Mouse (Mus musculus) neutrophil, adult 5-6 weeks (primary cell): Measurements from ENCODE around the gene Pigyl. TPM values are rescaled to one million over a fixed set of nuclear protein-coding genes. Genes with fewer than 3 reads are reported as not detected.

Experiments
- ATAC-seq: fragments of 151-379, 151-347 bp; 2 replicates; pipeline ENCODE4 v1.8.0; 2017; ENCODE audit warnings: mild to moderate bottlenecking, moderate TSS enrichment; ENCODE audit not compliant: insufficient number of reproducible peaks, poor library complexity, low FRiP score, severe bottlenecking; ENCODE audit errors: extremely low read depth
- total RNA-seq: library from RNA; stranded (forward); fragments of 200-1000 nt; gene quantifications from 2 replicates; pipeline ENCODE4 v1.2.3, GENCODE M21; 2017

The Pigyl gene
- total RNA-seq: 13.0 and 16.6 TPM in 2 replicates

DNA sequence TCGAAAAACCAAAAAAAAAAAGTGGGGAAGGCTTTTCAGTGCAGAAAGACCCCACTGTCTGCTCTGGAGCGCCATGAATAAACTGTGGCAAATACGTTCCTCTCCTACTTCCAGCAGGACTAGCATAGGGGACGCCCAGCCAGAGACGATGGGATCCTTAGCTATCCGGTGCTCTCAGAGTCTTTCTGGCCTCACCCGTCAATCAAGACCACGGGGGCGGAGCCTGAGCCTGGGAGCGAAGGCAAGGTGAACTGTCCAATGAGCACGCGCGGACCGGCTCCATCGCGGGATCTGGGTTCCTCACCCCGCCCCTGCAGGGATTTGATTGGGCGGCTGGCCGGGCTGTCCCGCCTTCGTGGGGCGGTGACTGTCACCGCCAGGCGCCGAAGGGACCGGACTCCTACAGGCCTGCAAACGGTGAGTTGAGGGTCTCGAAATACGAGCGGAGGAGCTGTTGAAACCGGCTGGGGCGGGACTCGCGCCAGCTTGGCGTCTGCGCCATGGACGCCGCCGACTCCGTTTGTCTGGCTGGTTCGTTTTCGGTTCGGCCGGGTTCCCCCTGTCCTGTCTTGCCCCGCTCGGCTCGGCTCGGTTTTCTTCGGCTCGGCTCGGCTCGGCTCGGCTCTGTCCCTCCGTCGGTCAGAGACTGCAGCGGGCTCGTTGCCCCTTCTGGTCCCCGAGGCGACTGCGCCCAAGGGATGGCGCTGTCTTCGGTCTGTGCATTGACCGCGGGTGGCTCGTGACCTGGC is at the start of gene Pigyl:
Gene Pigyl (plus strand): TSS at position 350 of the 749 bp plus-strand sequence.
- ATAC-seq: peak; percentile 99

DNA sequence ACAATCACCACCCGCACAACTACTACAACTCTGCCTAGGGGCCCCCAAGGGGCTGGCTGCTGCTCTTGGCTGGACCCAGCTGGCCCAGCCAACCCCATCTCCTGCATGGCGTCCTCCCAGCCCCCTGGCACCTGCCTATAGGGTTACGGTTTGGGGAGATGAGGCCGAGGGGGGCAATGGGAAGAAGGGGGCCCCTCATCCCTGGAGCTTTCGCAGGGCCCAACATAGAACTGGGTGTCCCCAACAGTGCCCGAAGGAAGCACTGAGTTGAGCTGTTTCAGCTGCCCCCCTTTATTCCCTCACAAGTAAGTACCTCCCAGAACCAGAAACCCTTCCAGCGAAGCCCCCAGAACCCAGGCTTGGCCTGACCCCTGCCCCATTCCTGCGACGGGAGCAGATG is 48.5 kb upstream of the Pigyl start:
- ATAC-seq: no peak

DNA sequence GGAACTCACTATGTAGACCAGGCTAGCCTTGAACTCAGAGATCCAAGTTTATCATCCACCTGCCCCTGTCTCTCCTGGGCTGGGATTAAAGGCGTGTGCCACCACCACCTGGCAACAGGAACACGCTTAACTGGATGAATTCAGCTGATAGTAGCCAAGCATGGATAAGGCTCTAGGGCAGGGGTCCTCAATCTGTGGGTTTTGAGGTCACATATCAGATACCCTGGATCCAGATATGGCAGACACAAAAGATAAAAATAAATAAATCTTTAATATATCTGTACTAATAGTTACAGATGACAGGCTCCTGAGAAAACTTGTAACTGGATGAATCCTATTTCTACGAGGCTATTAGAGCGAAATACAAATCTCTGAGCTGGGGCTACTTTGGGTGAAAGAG is 41.0 kb upstream of the Pigyl start:
- no peak for ATAC-seq

DNA sequence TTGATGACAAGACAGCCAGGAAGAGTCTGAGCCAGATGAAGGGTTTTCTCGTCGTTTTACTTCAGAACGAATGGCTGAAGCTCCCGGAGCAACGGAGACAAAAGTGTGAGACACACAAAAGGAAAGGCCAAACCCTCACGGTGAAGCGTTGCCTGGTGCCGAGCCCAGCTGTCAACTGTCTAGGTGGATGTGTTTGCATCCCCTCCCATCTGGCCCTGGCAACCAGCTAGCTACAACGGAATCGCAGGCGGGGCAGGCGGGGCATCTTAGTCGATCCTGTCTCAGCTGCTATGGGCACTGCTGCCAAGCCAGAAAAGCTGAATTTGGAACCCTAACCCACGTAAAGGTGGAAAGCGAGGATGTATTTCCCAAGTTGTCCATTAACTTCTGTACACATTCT is 40.6 kb upstream of the Pigyl start:
- no peak for ATAC-seq

DNA sequence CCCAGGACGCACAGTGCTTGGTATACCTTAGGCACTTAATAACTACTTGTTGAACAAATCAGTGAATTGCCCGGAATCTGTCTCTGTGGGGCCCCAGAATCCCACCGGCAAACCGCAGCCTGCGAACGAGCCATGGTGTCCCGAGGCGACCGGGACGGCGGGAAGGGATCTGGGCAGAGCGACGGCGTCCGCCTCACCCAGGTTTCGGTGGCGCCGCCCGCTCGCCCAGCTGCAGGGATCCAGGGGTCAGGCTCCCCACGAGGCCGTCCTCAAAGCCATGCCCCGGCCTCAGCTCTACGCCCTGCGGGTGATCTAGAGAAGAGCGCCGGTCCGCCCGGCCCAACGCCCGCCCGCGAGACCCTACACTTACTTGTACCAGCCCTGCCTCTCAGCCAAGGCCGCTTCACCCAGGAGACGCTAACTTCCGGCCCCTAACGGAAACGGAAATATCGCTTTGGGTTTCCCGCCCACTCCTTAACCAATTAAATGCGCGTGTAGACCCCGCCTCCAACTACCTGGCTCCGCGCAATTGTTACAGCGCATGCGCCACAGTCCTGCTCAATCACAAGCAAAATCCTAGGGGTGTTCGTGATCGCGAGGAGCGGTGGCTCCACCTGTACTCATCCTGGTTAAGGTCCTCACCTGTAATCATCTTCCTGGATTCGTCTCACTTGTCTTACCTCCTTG is 39.8 kb upstream of the Pigyl start, which contains the start of gene Elof1:
Gene Elof1 (minus strand): TSS at position 433 of the 687 bp plus-strand sequence.
- peak; percentile 91 for ATAC-seq

DNA sequence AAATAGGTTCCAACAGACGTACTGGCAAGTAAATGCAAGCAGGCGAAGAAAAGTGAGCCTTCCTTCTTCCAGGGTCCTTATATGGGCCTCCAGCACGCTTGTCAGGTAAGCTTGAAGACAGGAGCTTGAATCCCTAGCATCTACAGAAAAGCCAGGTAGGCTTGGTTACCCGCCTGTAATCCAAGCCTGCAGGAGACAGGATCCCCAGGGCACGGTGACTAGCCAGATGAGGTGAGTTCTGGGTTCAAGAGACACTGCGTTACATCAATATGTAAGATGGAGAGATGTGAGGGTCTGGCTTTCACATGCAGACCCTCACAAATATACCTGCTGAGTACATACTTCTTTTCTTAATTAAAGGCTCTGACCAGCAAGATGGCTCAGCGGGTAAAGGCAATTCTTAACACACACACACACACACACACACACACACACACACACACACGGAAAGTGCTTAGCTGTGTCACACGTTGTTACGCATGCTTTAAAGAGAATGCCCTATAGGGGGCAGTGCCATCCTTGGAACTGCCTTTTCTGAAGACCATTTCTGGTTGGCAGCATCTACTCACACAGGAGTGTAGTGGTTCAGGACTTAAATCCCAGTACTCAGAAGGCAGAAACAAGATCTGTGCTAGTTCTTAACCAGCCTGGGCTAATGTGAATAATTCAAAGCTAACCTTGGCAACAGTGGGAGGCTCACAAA is 38.7 kb upstream of the Pigyl start:
- peak; percentile 62 for ATAC-seq

DNA sequence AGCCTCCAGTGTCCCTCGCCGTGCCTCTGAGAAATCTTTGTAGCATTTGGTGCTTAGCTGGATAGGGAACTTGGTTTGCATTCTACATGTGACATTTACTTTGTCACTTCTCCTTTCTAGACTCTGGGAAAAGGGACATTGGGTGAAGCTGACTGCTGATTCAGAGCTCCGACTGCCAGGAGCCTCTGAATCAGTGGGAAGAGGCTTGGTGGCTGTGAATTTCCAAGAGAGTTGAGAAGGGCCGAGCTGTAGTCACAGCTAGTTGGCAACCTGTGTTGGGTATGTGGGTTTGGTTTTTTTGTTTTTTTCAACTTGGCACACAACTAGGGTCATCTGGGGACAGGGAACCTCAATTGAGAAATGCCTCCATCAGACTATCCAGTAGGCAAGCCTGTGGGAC is 37.1 kb upstream of the Pigyl start:
- ATAC-seq: no peak

DNA sequence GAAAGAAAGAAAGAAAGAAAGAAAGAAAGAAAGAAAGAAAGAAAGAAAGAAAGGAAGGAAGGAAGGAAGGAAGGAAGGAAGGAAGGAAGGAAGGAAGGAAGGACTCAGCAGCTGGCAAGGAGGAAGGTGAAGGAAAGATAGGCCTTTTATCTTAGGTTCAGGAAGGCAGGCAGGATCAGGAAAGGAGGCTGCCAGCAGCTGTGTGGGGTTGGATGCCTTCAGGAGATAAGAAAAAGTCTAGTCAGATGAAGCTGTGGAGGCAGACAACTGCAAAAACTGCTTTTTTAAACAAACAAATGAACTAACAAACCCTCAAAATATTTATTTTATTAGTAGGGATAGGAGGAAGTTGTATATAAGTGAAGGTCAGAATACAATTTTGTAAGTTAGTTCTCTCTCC is 35.1 kb upstream of the Pigyl start:
- ATAC-seq: no peak

DNA sequence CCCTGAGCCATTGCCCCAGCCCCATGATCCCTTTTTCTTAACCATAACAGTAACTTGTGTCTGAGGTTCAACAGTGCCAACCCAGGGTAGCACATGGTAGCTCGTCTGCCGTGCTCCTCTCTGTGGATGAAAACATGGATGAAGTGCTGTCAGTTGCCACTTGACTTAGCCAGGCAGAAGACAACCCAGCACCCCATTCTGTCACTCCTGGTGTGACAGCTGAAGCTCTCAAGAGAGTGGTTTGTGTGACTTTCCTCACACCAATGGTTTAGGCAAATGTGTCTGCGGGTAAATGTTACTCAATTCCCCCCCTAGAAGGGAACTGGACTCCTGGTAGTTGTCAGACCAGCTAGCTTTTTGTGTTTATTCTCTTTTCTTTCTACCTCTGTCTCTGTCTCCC is 34.6 kb upstream of the Pigyl start:
- peak; percentile 48 for ATAC-seq

DNA sequence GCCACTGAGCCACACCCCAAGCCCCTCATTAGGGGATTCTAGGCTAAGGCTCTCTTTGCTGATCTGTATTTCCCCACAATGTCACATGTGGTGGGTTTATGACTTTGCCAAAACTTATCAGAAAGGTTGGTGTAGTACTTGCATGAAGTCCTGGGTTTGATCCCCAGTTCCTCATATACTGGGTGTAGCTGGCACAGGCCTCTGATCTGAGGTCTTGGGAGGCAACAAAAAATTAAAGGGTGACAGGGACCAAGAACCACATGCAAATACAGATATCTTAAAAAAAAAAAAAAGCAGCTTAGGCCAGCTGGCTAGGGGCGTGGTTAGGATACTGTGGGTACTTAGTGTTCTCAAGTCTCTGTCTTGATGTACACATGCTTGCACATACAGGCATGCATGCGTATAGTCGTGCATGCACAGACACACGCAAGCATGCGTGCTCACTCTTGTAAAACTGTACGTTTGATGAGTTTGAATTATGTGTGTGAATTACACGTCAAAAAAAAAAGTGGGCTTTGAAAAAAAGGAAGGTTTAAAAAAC is 33.5 kb upstream of the Pigyl start:
- peak; percentile 72 for ATAC-seq

DNA sequence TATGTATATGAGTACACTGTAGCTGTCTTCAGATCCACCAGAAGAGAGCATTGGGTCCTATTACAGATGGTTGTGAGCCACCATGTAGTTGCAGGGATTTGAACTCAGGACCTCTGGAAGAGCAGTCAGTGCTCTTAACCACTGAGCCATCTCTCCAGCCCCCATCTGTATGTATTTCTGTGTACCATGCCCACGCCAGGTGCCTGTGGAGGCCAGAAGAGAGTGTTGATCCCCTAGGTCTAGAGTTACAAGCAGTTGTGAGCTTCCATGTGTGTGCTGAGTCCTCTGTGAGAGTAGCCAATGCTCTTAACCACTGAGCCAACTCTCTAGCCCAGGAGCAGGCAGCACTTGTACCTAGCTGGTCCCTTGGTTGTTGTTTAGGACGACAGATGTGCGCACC is 32.5 kb upstream of the Pigyl start:
- no peak for ATAC-seq

DNA sequence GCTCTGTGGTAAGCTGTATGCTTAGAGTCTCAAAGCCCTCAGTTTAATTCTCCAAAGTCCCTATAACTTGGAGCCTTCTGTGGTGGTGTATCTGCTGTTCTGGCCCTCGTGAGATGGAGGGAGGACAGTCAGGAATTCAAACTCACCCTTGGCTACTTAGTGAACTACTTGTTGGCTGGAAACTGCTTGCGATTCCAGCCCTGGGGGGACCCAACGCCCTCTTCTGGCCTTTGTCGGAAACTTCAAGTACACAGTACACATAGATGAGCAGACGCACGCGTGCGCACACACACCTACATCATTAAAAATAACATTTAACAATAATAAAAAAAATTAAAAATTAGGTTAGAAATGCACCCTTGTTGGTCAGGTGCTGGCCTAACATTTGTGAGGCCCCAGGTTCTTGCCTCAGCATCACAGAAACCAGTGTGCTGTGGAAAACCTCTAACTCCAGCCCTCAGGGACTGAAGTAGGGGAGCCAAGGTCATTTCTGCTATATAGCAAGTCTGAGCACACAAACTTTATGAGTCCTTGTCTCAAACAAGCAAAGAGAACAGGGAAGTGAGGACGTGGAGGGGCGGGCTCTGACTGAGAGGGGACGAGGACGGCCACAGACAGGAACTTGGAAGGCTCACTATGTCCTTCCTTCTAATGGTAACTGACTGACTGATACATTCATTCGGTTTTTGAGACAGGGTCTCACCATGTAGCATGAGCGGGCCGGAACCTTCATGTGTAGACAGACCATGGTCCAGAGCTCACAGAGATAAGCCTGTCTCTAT is 31.2 kb upstream of the Pigyl start:
- ATAC-seq: no peak

DNA sequence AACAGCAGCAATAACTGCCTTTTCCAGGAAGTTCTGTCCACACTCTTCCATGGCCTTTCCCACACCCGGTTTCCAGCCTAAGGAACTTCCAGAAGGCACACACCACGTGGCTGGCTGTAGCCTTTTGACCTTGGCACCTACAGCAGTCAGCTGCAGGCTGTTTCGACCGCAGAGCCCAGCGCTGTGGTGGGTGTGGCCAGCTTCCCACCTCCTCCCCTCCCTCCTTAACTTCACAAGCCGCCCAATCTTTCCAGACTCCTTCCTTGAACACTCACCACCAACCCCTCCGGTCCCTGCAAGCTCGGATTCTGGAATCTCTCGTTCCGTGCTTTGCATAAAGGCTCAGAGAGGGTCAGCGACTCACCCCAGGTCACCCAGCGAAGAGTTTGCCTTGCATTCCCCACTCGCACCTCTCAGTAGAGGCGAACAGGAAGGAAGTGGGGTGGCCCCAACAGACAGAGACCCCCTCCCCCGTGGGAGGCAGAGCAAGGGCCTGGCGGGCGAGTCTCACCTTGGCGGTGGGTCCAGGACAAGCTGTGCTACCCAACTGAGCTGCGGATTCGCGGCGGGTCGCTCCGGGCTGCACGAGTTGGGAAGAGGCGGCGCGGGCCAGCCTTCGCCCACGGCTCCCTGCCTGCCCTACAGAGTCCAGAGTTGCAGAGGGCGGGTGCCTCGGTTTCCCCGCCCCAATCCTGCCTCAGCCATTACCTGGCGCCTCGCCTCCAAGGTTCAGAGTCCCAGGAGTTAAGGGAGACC is 25.2 kb upstream of the Pigyl start:
- ATAC-seq: peak; percentile 23; the same call in 1 of the 2 replicates

DNA sequence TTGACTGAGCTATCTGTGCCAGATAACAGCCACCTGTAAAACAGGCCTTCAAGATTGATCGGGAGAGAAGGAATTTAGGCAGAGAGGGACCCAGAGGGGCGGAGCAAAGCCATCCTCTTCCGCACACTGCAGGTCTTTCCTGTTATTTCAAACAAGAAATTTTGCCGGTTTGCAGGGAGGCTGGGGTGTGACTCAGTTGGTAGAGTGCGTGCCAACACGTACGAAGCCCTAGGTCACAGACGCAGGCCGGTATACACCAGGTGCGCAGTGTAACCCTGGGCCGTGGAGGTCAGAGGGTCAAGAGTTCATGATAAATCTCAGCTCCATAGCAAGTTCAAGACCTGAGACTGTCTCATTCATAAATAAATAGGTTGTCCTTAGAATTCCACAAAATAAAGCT is 24.4 kb upstream of the Pigyl start:
- no peak for ATAC-seq

DNA sequence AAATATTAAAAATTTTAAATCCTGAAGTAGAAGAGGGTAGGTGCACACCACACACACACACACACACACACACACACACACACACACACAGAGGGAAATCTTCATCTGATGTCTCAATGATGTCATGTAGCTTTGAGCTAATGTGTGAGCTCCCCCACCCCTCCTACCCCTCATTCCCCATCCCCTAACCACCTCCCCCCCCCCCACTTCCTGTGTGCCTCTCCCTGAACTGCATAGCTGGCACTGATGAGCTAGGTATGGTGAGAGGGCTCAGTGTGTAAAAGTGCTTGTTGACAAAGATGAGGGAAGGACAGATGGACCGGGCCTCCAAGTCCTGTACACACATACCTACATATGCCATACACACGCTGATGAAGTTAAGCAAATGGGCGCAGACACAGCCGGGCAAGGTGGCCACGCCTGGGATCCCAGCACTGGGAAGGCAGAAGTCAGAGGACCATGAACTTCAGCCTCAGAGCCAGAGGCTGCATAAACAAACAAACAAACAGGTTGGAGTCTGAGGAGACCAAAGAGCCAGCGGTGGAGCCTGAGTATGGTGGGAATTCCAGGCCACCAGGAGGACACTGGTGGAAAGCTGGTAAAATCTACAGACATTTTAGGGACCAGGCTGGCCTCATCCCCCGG is 22.3 kb upstream of the Pigyl start:
- no peak for ATAC-seq

DNA sequence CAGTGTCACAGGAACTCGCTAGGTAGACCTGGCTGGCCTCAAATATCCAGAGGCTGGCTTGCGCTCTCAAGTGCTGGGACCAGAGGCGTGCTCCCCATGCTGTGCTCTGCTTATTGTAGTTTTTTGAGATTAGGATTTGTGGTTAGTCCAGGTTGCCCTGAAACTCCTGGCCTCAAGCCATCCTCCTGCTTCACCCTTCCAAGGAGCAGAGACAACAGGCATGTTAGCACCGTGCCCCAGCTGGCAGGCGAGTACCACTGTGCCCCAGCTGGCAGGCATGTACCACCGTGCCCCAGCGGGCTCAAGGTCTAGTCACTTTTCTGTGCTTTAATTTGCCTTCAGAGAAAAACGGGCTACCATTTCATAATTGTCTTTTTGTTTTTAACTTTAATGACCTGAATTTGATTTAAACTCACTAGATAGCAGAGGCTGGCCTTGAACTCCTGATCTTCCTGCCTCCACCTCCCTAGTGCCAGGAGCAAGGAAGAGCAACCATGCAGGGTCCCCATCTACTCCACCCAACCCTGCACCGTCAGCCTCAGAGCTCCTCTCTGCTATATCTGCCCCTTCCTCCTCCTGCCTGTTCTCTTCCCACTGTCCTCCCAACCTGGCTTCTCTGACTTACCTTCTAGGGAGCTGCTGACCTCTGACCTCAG is 21.5 kb upstream of the Pigyl start:
- ATAC-seq: no peak

DNA sequence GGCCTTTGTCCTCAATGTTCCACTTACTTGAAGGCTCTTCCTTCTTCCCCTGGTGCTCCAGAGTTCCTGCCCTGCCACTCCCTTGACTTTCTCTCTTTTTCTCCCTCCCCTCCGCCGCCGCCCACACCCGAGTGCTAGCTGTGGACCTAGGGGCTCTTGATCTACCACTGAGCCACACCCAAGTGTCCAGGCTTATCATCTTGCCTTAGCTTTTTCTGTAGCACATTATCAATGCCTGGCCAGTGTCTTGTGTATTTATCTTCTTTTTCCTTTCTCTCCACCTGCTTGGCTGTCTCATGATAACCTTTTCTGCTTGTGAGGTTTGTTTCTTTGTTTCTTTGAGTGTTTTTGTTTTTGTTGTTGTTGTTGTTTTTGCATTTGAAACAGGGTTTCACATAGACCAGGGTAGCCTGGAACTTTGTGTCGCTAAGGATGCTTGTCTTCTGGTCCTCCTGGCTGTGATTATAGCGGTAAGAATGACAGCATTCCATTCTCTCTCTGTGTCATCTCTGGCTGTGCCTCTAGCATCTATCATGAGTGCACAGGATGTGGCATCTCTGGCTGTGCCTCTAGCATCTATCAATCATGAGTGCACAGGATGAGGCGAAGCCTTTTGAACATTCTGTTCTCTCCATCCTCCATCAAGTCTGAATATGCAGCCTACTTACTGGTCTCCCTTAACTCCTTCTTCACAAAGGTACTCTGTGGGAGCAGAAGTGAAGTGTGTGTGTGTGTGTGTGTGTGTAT is 20.8 kb upstream of the Pigyl start, which contains the start of gene Acp5:
Gene Acp5 (minus strand): TSS at position 68 of the 747 bp plus-strand sequence.
- peak; percentile 30; the same call in 1 of the 2 replicates for ATAC-seq
